Mouse (Mus musculus) liver, adult (tissue): ENCODE measurements around the gene Cnst.

Source experiments
- GATA4 ChIP-seq: IDR thresholded peaks from 2 replicates; pipeline ENCODE4 v1.6.1; 2014; ENCODE audit warnings: mild to moderate bottlenecking, low read length; ENCODE audit not compliant: insufficient replicate concordance

Cnst gene

GRCm38 (mm10) chr1:179645101-179645979 lies 99.2 kb downstream of the Cnst start:
- TF ChIP-seq GATA4: no peak

- no peak for TF ChIP-seq GATA4
Observed at GRCm38 (mm10) chr1:179645980-179646268, 99.8 kb downstream of the Cnst start.

GRCm38 (mm10) chr1:179649324-179649723 lies 103.2 kb downstream of the Cnst start:
- no peak for TF ChIP-seq GATA4

GRCm38 (mm10) chr1:179650284-179650683 lies 104.1 kb downstream of the Cnst start:
- peak; percentile 10; the same call in 1 of the 2 replicates for TF ChIP-seq GATA4

- no peak for TF ChIP-seq GATA4
Observed at GRCm38 (mm10) chr1:179651224-179651623, 105.1 kb downstream of the Cnst start.

- TF ChIP-seq GATA4: no peak
Observed at GRCm38 (mm10) chr1:179663065-179663464, 116.9 kb downstream of the Cnst start.

GRCm38 (mm10) chr1:179664309-179664930 lies 118.2 kb downstream of the Cnst start:
- no peak for TF ChIP-seq GATA4

- TF ChIP-seq GATA4: no peak
Observed at GRCm38 (mm10) chr1:179666971-179667370, 120.8 kb downstream of the Cnst start.

- TF ChIP-seq GATA4: no peak
Observed at GRCm38 (mm10) chr1:179667450-179667849, 121.3 kb downstream of the Cnst start.

- no peak for TF ChIP-seq GATA4
Observed at GRCm38 (mm10) chr1:179668013-179668805, 122.0 kb downstream of the Cnst start, which contains the start of gene Sccpdh. TSS of gene Sccpdh (plus strand) at chr1:179668210.

- no peak for TF ChIP-seq GATA4
Observed at GRCm38 (mm10) chr1:179668836-179669537, 122.8 kb downstream of the Cnst start.

GRCm38 (mm10) chr1:179674355-179674754 lies 128.2 kb downstream of the Cnst start:
- TF ChIP-seq GATA4: no peak

GRCm38 (mm10) chr1:179677031-179677430 lies 130.9 kb downstream of the Cnst start:
- TF ChIP-seq GATA4: no peak
